Mouse (Mus musculus) lung, postnatal 25 days (tissue): ENCODE results near the gene Adssl1.

Experiments
- DNase-seq: peaks from one replicate; pipeline ENCODE4 v3.0.0; 2022; ENCODE audit warnings: low spot score

Adssl1 gene

GRCm38 (mm10) chr12:112677943-112678554 is 58.2 kb downstream of the Adssl1 start:
- DNase-seq: no peak

DNA sequence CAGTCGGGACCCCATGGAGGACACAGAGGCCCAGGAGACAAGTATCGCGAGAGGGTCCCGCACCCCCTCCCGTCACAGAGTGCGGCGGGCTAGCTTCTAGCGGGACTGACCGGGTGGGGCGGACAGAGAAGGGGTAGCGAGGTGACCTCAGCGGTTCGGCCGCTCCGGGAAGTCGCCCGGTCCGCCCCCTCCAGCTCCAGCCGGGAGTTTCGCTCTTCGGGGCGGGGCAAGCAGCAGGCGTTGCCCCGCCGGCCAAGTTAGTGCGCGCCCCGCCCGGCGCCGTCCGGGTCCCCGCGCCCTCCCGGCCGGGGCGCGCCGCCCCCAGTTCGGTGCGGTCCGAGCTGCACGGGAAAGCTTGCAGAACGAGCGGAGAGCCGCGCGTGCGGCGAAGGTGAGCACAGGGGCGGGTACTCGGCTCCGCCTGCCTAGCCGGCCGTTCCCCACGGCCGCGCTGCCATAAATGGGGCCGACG is 58.7 kb downstream of the Adssl1 start, which contains the start of gene Zbtb42:
TSS of gene Zbtb42 (plus strand) at position 274 of the 472 bp plus-strand sequence.
- peak; percentile 74 for DNase-seq

GRCm38 (mm10) chr12:112679027-112679996 is 59.5 kb downstream of the Adssl1 start:
- DNase-seq: peak; percentile 73

DNA sequence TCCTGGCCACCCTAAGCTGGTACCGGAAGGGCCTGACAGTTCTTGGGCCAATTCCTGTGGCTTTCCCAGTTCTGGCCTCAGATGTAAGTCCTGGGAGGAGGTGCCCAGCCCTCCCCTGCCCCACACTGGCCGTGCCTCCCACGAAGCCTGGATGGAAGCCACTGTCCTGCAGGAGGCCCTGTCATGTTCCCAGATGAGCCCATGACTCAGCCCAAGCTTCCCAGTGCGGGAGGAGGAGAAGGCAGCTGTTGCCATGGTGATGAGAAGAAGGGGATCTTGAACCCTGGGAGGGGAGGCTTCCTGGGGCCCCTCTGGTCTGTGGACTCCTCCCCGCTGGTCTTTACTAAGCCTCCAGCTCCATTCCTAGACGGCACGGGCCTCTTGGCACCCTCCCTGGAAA is 63.5 kb downstream of the Adssl1 start:
- no peak for DNase-seq

DNA sequence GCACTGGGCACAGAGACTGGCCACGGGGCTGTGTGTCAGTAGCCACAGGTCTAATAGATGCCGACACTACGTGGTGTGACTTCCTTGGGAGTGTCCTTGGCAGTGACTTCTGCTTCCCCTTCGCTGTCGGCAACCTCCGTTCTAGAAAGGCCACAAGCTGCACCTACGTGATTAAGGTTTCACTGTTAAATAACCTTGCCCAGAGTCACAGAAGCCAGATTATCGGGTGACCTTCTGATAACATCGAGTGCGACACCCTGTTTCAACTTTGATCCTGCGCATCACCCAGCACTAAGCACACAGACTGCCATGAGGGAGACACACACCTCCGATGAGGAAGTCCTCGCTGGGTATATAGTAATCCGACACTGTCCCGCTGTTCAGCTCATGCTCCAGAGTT is 68.6 kb downstream of the Adssl1 start:
- no peak for DNase-seq
